Mouse (Mus musculus): ENCODE measurements around the gene Peg3. TPM values are rescaled to one million over a fixed set of nuclear protein-coding genes. Genes with fewer than 3 reads are reported as not detected.

Gene Peg3
- 2.6 and 3.6 TPM in 2 replicates for polyA plus RNA-seq (2012; rRNA removed)

DNA sequence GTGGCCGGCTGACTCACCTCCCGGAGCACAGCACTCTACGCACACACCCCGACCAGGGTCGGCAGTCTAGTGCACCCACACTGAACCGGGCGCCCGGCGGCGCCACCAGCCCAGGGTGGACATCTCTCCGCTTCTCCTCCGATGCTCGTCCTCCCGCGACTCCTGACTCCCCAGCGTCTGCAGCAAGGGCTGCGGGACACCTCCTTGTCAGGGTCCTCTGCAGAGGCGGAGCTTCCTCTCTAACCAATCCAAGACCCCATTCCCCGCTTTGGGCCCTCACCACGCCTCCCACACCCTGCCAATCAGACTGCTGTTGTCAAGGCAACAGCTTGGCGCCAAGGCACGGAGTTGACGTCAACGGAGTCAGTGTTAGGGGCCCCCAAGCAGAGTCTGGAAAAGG is at the start of gene Peg3, which contains the start of gene Usp29:
Peg3 (minus strand) TSS at position 191 of the 400 bp plus-strand sequence.
Usp29 (plus strand) TSS at position 338 of the 400 bp plus-strand sequence.

DNA sequence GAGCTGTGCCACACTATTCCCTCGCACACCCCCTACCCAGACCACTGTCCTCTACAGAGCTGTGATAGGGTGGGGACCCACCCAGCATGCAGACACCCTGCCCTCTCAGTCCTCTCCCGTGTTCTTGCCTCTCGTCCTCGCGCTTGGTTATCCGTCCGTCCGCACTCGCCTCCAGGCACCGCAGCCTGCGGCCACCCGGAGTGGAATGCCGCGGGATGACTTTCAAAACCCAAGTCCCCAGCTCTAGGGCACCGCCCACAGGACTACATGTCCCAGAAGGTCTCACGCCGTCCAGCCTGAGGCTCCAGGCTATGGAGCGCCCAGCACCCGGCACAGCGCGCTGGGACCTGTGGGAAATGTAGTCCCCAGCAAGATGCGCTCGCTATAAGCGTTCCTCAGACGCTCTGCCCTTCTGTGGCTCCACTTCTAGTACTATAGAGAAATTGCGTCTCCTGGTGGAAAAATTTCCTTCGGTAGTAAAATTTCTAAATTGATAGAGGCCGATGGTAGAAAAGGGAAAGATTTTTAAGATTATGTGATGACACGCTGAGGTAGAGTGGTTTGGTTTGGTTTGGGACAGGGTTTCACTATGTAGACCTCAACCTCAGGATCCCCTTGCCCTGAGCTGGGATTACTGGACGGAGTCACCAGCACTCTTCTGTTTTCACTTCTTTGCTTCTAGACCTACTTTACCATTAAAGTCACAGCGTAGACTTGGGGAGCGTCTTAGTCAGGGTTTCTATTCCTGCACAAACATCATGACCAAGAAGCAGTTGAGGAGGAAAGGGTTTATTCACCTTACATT is 33.8 kb downstream of the Peg3 start, which contains the start of gene Zim1:
Zim1 (minus strand) TSS at position 210 of the 805 bp plus-strand sequence.

Other genes starting within 250 kb of the Peg3 start
- gene Olfr5, start 243.5 kb downstream of the Peg3 start, polyA plus RNA-seq (2012; rRNA removed), result 0.14 TPM in 1 of 2 replicates, not detected in the other
- gene Olfr1347, start 230.7 kb downstream of the Peg3 start, polyA plus RNA-seq (2012; rRNA removed), result not detected in 2 replicates
- not detected in 2 replicates for gene Olfr1348, start 221.7 kb downstream of the Peg3 start, polyA plus RNA-seq (2012; rRNA removed)
- gene Olfr1349, start 207.5 kb downstream of the Peg3 start, polyA plus RNA-seq (2012; rRNA removed), result 0.22 and 0.25 TPM in 2 replicates
- gene Olfr1350, start 165.6 kb downstream of the Peg3 start, polyA plus RNA-seq (2012; rRNA removed), result not detected in 2 replicates
- gene Zim1, start 34.0 kb downstream of the Peg3 start, polyA plus RNA-seq (2012; rRNA removed), result 0.09 TPM in 2 replicates
- 0.14 and 0.21 TPM in 2 replicates for gene Usp29, start 147 bp upstream of the Peg3 start, polyA plus RNA-seq (2012; rRNA removed)